Mouse (Mus musculus): ENCODE results near the gene Cit. TPM values are rescaled to one million over a fixed set of nuclear protein-coding genes. Genes with fewer than 3 reads are reported as not detected.

Cit gene
- total RNA-seq, 2 experiments from 2014 or later: 204 to 209 TPM

GRCm38 (mm10) chr5:116006324-116007099, 161.4 kb downstream of the Cit start:
- intact Hi-C loops (cut with DNase I): no loop called here
- H3K27ac ChIP-seq: no peak overlapping the region
- peak; percentile 40 for TF ChIP-seq CTCF (IDR thresholded peaks at IDR 0.05)

DNA sequence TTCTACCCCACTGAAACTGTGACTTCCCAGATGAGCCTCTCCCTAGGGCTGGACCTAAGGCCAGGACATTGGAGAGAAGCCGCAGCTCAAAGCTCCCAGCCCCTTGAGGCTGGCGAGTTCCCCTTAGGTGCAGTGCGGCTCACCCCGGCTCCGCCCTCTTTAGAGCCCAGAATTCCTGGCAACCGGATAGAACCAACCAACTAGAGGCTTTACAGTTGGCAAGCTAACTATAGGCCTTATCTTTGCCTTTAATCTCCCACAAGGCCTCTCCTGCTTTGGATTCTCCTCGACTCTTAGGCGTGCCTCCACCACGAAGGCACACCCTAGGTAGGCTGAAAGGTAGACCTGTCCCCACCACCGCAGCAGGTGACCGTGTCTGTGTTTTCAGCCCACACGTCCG, 162.6 kb downstream of the Cit start:
- no peak for DNase-seq (ENCODE audit: extremely low spot score in 1 of 2, low spot score in 2 of 2)
- TF ChIP-seq CTCF (IDR thresholded peaks at IDR 0.05): no peak
- no peak overlapping the region for H3K4me3 ChIP-seq
- intact Hi-C loops (cut with DNase I): no loop called here
- H3K27ac ChIP-seq: no peak overlapping the region

More at GRCm38 (mm10) chr5:116006324-116007099, 161.4 kb downstream of the Cit start:
- DNase-seq (ENCODE audit: extremely low spot score in 1 of 2, low spot score in 2 of 2): no peak
- H3K4me3 ChIP-seq: no peak overlapping the region

DNA sequence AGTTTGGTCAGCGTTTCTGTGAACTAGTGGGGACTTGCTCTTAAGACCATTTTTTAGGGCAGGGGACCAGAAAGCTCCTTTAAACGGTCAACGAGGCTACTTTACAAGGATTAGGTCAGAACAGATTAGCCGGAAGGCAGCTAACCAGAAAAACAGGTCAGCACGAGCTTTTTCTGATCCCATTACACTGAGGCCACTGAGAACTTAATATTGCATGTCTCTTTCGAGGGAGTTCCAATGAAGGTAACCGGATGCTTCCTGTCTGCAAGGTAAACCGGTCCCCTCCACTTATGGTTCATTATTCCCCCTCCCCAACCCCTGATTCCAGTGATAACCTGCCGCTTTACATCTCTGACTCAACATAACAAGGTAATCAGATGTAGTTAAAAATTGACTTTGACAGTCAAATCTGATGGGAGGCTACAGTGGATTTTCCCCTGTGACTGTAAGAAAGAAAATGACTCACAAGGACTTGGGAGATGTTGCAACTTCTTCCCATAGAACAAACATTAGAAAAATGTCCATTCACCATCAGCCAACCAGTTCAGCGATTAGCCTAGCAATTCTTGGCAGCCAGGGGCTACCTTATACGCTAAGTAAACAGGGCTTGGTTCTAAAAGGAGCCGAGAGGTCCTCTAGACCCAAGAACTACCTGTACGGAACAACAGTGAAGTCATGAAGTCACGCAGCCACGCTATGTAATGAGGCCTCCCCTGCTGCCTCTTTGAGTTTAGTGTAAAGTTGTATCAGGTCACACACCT, 164.2 kb downstream of the Cit start:
- no peak for DNase-seq (ENCODE audit: extremely low spot score in 1 of 2, low spot score in 2 of 2)
- Histone ChIP-seq H3K27ac (no peak overlapping the region), H3K4me3 (no peak overlapping the region)
- intact Hi-C loops (cut with DNase I): no loop called here
- no peak for TF ChIP-seq CTCF (IDR thresholded peaks at IDR 0.05)

GRCm38 (mm10) chr5:116009884-116010627, 165.0 kb downstream of the Cit start:
- Histone ChIP-seq H3K4me3 (no peak overlapping the region), H3K27ac (no peak overlapping the region)
- DNase-seq (ENCODE audit: extremely low spot score in 1 of 2, low spot score in 2 of 2): no peak
- no peak for TF ChIP-seq CTCF (IDR thresholded peaks at IDR 0.05)
- intact Hi-C loops (cut with DNase I): no loop called here

GRCm38 (mm10) chr5:116011700-116012099, 166.6 kb downstream of the Cit start:
- DNase-seq (ENCODE audit: extremely low spot score in 1 of 2, low spot score in 2 of 2): no peak
- Histone ChIP-seq H3K4me3 (no peak overlapping the region), H3K27ac (no peak overlapping the region)
- intact Hi-C loops (cut with DNase I): no loop called here
- no peak for TF ChIP-seq CTCF (IDR thresholded peaks at IDR 0.05)

DNA sequence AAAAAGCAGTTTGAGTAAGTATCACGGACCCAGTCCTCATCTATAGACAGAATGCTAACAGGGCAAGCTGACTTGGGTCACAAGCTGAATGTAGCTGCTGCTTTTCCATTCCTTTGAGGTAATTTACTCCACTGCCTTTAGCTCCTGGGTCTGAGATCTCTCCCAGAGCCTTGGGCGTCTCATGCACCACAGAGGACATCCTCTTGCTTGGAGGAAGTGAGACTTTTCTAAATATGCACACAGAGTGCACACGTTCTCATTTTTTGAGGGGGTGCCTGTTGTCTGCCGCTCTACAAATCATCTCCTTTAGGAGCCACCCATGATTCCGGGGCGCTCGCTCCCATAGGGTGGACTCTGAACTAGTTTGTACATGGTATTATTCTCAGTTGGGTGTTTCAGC, 167.4 kb downstream of the Cit start:
- Histone ChIP-seq H3K27ac (no peak overlapping the region), H3K4me3 (no peak overlapping the region)
- intact Hi-C loops (cut with DNase I): no loop called here
- no peak for TF ChIP-seq CTCF (IDR thresholded peaks at IDR 0.05)
- no peak for DNase-seq (ENCODE audit: extremely low spot score in 1 of 2, low spot score in 2 of 2)

DNA sequence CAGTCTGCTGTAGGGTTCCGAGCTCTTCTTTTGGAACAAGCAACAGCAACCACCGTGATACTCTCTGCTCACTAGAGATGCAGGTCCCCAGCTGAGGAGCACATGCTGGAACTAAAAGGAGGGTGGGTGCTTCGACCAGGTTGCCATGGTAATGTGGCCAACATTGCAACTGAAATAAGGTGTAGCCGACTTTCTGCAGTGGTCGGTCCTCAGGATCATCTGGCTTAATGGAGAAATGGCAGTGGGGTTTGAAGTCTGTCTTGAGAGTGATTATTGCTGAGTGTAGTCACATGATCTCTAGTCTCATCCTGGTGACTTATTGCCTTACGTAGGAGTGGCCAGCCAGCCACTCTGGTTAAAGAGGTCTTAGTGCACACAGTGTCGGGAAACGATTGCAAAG, 168.7 kb downstream of the Cit start:
- intact Hi-C loops (cut with DNase I): no loop called here
- no peak for DNase-seq (ENCODE audit: extremely low spot score in 1 of 2, low spot score in 2 of 2)
- Histone ChIP-seq H3K4me3 (no peak overlapping the region), H3K27ac (no peak overlapping the region)
- no peak for TF ChIP-seq CTCF (IDR thresholded peaks at IDR 0.05)

DNA sequence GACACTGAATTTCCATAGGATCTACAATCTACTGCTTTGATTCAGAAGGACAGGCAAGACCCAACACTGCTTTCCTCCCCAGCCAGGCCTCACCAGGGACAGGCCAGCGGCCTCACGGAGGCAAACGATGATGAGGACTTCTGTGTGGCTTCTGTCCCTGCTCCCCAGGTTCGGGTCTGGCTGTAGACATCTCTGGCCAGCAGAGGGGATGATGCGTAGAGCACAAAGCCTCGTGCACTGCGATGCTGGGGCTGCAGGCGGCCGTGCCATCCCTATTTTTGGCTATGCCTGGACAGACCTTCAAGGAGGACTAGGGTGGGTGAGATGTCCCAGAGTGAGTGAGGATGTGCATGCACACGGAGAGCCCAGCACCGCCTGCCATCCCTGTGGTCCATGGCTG, 169.2 kb downstream of the Cit start:
- no peak for TF ChIP-seq CTCF (IDR thresholded peaks at IDR 0.05)
- Histone ChIP-seq H3K27ac (no peak overlapping the region), H3K4me3 (no peak overlapping the region)
- intact Hi-C loops (cut with DNase I): no loop called here
- DNase-seq (ENCODE audit: extremely low spot score in 1 of 2, low spot score in 2 of 2): no peak

DNA sequence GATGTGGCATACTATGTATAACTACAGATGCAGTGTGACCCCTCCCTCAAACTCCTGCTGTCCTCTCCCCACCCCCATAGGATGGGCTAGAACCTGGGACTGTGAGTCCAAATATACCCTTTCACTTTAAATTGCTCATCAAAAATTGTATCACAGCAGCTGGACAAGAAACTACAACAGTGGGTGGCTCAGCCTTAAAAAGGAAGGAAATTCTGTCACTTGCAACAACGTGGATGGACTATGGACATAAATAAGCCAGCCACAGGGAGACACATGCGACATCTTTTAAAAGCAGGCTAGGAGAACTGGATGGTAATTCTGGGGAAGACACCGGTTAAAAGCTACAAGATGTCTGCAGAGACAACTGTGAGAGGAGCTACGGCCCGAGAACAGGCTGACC, 171.5 kb downstream of the Cit start:
- TF ChIP-seq CTCF (IDR thresholded peaks at IDR 0.05): no peak
- no peak for DNase-seq (ENCODE audit: extremely low spot score in 1 of 2, low spot score in 2 of 2)
- intact Hi-C loops (cut with DNase I): no loop called here

GRCm38 (mm10) chr5:116017391-116017790, 172.3 kb downstream of the Cit start:
- Histone ChIP-seq H3K27ac (no peak overlapping the region; the same call in 1 of the 2 replicates), H3K4me3 (no peak overlapping the region)
- no peak for TF ChIP-seq CTCF (IDR thresholded peaks at IDR 0.05)
- intact Hi-C loops (cut with DNase I): no loop called here
- DNase-seq (ENCODE audit: extremely low spot score in 1 of 2, low spot score in 2 of 2): no peak

More for the DNA sequence above, 171.5 kb downstream of the Cit start:
- no peak overlapping the region; the same call in 1 of the 2 replicates for H3K27ac ChIP-seq
- H3K4me3 ChIP-seq: no peak overlapping the region

GRCm38 (mm10) chr5:116018196-116018595, 173.1 kb downstream of the Cit start:
- Histone ChIP-seq H3K27ac (no peak overlapping the region), H3K4me3 (no peak overlapping the region)
- intact Hi-C loops (cut with DNase I): no loop called here
- TF ChIP-seq CTCF (IDR thresholded peaks at IDR 0.05): no peak
- DNase-seq (ENCODE audit: extremely low spot score in 1 of 2, low spot score in 2 of 2): no peak

GRCm38 (mm10) chr5:116018784-116019183, 173.7 kb downstream of the Cit start:
- peak; percentile 9; the same call in 1 of the 2 replicates for TF ChIP-seq CTCF (IDR thresholded peaks at IDR 0.05)
- intact Hi-C loops (cut with DNase I): no loop called here
- no peak overlapping the region for H3K27ac ChIP-seq

More at GRCm38 (mm10) chr5:116018784-116019183, 173.7 kb downstream of the Cit start:
- no peak for DNase-seq (ENCODE audit: extremely low spot score in 1 of 2, low spot score in 2 of 2)
- no peak overlapping the region for H3K4me3 ChIP-seq
